ENCODE assay signal across 16 mouse cellular contexts in the genomic region with DNA sequence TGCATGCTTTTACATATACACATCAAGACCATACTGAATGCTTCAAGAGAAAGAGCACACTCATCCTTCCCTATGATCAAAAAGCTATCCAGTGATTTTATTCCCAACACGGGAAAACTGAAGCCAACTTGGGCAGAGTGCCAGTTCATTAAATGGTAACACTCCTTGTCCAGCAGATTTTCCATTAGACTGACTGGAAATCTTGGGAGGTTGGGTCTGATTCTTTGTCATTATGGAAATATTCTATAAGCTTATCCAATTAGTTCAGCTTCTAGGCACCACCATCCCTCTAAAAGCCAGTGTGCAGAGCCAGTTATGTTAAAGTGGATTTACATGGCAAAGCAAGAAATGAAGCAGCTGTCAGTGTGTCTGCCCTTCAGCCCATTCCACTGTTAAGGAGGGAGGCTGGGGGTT. TPM values are rescaled to one million over a fixed set of nuclear protein-coding genes. Genes with fewer than 3 reads are reported as not detected.
DNase-seq lines count a peak whose midpoint lies in the region; ATAC-seq lines count a peak whose summit lies in the region.
"Had no signal": no experiment of that assay in that cellular context is flagged by ENCODE, and none has a peak within 500 bp of the region (broad histone marks: within the 10 kb centered on the region; RNA-seq: fewer than 3 reads in every experiment).

No protein-coding gene starts in this region.

- no peak overlapping the region for H3K4me2 ChIP-seq in limb, embryonic 13.5 days (replicated peaks)
- no peak overlapping the region for H3K4me2 ChIP-seq in hindbrain, embryonic 14.5 days (replicated peaks)
- H3K4me2 ChIP-seq: embryonic facial prominence, embryonic 13.5 days; limb, embryonic 12.5 days had no signal

- 28% methylated on average over 1 of the region's 1 CpGs for WGBS in limb, embryonic 13.5 days
- WGBS in limb, embryonic 10.5 days: 80% methylated on average over 1 of the region's 1 CpGs
- 23% methylated on average over 1 of the region's 1 CpGs for WGBS in hindbrain, embryonic 14.5 days

- no peaks in the 10 kb centered on the region for H3K27me3 ChIP-seq in limb, embryonic 13.5 days
- no peaks in the 10 kb centered on the region for H3K27me3 ChIP-seq in limb, embryonic 10.5 days (ENCODE audit: low read depth, poor library complexity, severe bottlenecking)
- no peaks in the 10 kb centered on the region for H3K27me3 ChIP-seq in hindbrain, embryonic 14.5 days (ENCODE audit: control insufficient read depth, insufficient read depth, low read length)
- H3K27me3 ChIP-seq: embryonic facial prominence, embryonic 13.5 days; limb, embryonic 12.5 days had no signal

- H3K36me3 ChIP-seq in limb, embryonic 13.5 days: no peaks in the 10 kb centered on the region
- no peaks in the 10 kb centered on the region for H3K36me3 ChIP-seq in limb, embryonic 10.5 days
- H3K36me3 ChIP-seq in hindbrain, embryonic 14.5 days (replicated peaks; ENCODE audit: control insufficient read depth, insufficient read depth): no peaks in the 10 kb centered on the region
- H3K36me3 ChIP-seq: embryonic facial prominence, embryonic 13.5 days; limb, embryonic 12.5 days had no signal

- no peaks in the 10 kb centered on the region for H3K9me3 ChIP-seq in limb, embryonic 13.5 days
- H3K9me3 ChIP-seq in limb, embryonic 10.5 days (replicated peaks): no peaks in the 10 kb centered on the region
- H3K9me3 ChIP-seq in hindbrain, embryonic 14.5 days (ENCODE audit: control insufficient read depth, low read length): no peaks in the 10 kb centered on the region
- H3K9me3 ChIP-seq: embryonic facial prominence, embryonic 13.5 days; limb, embryonic 12.5 days had no signal

- no peak overlapping the region for H3K27ac ChIP-seq in limb, embryonic 13.5 days
- no peak overlapping the region for H3K27ac ChIP-seq in limb, embryonic 10.5 days
- 0 out of 2 replicates have a peak overlapping the region, but pooled peaks have one; percentile 32 for H3K27ac ChIP-seq in hindbrain, embryonic 14.5 days
- H3K27ac ChIP-seq: embryonic facial prominence, embryonic 13.5 days; limb, embryonic 12.5 days had no signal

- DNase-seq in cerebellum, postnatal 10 days: peak; percentile 82
- DNase-seq in cerebellum, postnatal 36 days: no peak
- DNase-seq in limb, embryonic 10.5 days (ENCODE audit: low spot score): no peak
- no peak for DNase-seq in hindbrain, embryonic 14.5 days (ENCODE audit: low spot score)
- DNase-seq in retina, postnatal 1 day: peak; percentile 71
- no peak for DNase-seq in adrenal gland, adult 8-10 months
- no peak for DNase-seq in heart, adult 8-10 months (ENCODE audit: low spot score)
- DNase-seq: cerebellum, adult 11-12 months; gastrocnemius, postnatal 14 days; heart, postnatal 4 days; kidney, postnatal 4 days; lung, postnatal 14 days had no signal

- H3K9ac ChIP-seq in limb, embryonic 13.5 days: no peak overlapping the region
- H3K9ac ChIP-seq in hindbrain, embryonic 14.5 days: no peak overlapping the region
- H3K9ac ChIP-seq: embryonic facial prominence, embryonic 13.5 days; limb, embryonic 12.5 days had no signal

- 0 out of 2 replicates have a peak, but pooled peaks cover 5% of the 10 kb centered on the region for H3K4me1 ChIP-seq in limb, embryonic 13.5 days
- H3K4me1 ChIP-seq in limb, embryonic 10.5 days: no peaks in the 10 kb centered on the region
- H3K4me1 ChIP-seq in hindbrain, embryonic 14.5 days (replicated peaks; ENCODE audit: control insufficient read depth, insufficient read depth, low read length): peaks cover 8% of the 10 kb centered on the region; the same call in 1 of the 2 replicates
- H3K4me1 ChIP-seq: limb, embryonic 12.5 days had no signal

- peak; percentile 80; the same call in 1 of the 2 replicates for ATAC-seq in limb, embryonic 13.5 days (ENCODE audit: low FRiP score, low read depth)
- ATAC-seq in hindbrain, embryonic 14.5 days (ENCODE audit: low FRiP score): peak; percentile 80; the same call in 1 of the 2 replicates

- no peak overlapping the region for H3K4me3 ChIP-seq in limb, embryonic 13.5 days
- no peak overlapping the region for H3K4me3 ChIP-seq in limb, embryonic 10.5 days
- H3K4me3 ChIP-seq in hindbrain, embryonic 14.5 days (replicated peaks; ENCODE audit: low read length): no peak overlapping the region
- H3K4me3 ChIP-seq: embryonic facial prominence, embryonic 13.5 days; limb, embryonic 12.5 days had no signal

RNA-seq across cellular contexts. Expression of a gene that starts 16.3 kb away (rescaled TPM):
- 17.1 and 18.3 TPM in 2 replicates for polyA plus RNA-seq in limb, embryonic 13.5 days (2015; fragmentation: Nextera tagmentation; extraction: Ambion mirVana)
- polyA plus RNA-seq in limb, embryonic 10.5 days (2016; fragmentation: Nextera tagmentation; extraction: Ambion mirVana): 0.43 and 1.5 TPM in 2 replicates
- 9.5 and 11.2 TPM in 2 replicates for polyA plus RNA-seq in hindbrain, embryonic 14.5 days (2014; fragmentation: Nextera tagmentation; extraction: Ambion mirVana)
- total RNA-seq in adrenal gland, adult 8-10 months (2022): 10 to 100 TPM; 37.4 to 65.1 (median 51.8) TPM
- 10 to 100 TPM; 44.2 to 59.7 (median 53.0) TPM for total RNA-seq in heart, adult 8-10 months (2022)

RNA-seq across cellular contexts. Expression of a gene that starts 17.0 kb away (rescaled TPM):
- not detected in 2 replicates for polyA plus RNA-seq in limb, embryonic 13.5 days (2015; fragmentation: Nextera tagmentation; extraction: Ambion mirVana)
- not detected in 2 replicates for polyA plus RNA-seq in limb, embryonic 10.5 days (2016; fragmentation: Nextera tagmentation; extraction: Ambion mirVana)
- polyA plus RNA-seq in hindbrain, embryonic 14.5 days (2014; fragmentation: Nextera tagmentation; extraction: Ambion mirVana): not detected in 2 replicates
- not detected for total RNA-seq in adrenal gland, adult 8-10 months (2022)
- not detected for total RNA-seq in heart, adult 8-10 months (2022)
- total RNA-seq: ES-E14 had no signal
- polyA plus RNA-seq: embryonic facial prominence, embryonic 13.5 days; limb, embryonic 12.5 days had no signal

Comparison
In these comparisons a context has a peak if more than half of its experiments do, and no peak if none do; other contexts are left out.
1. DNase-seq: peak in cerebellum, postnatal 10 days (2 of 2) and retina, postnatal 1 day (single experiment); none in cerebellum, postnatal 36 days (0 of 2), limb, embryonic 10.5 days (single experiment), hindbrain, embryonic 14.5 days (single experiment), adrenal gland, adult 8-10 months (single experiment) and heart, adult 8-10 months (single experiment).